Mouse (Mus musculus) heart, embryonic 13.5 days (tissue): Measurements from ENCODE around the gene Bpifa6. TPM values are rescaled to one million over a fixed set of nuclear protein-coding genes. Genes with fewer than 3 reads are reported as not detected.

ENCODE experiments used
- ATAC-seq: fragments of 200-750 bp; cut with Nextera tagmentation; 2 replicates; pipeline ENCODE4 v1.8.0; 2017; ENCODE audit warnings: moderate TSS enrichment; ENCODE audit not compliant: insufficient number of reproducible peaks, low FRiP score, low TSS enrichment; ENCODE audit errors: extremely low read depth
- H3K27ac ChIP-seq: fragments of 300-500 bp; sonication (generic); replicated peaks from 2 replicates; pipeline ENCODE4 v1.5.1; 2015; ENCODE audit warnings: moderate library complexity, mild to moderate bottlenecking, inconsistent platforms
- H3K27me3 ChIP-seq: fragments of 300-500 bp; sonication (generic); replicated peaks from 2 replicates; pipeline ENCODE4 v1.6.1; 2015; ENCODE audit warnings: mild to moderate bottlenecking, inconsistent platforms
- H3K36me3 ChIP-seq: fragments of 300-500 bp; sonication (generic); 2 replicates; pipeline ENCODE4 v1.6.1; 2015; ENCODE audit warnings: mild to moderate bottlenecking, inconsistent platforms
- H3K4me1 ChIP-seq: fragments of 300-500 bp; sonication (generic); 2 replicates; pipeline ENCODE4 v1.6.1; 2015; ENCODE audit warnings: inconsistent platforms
- H3K4me2 ChIP-seq: fragments of 300-500 bp; sonication (generic); 2 replicates; pipeline ENCODE4 v1.6.1; 2015; ENCODE audit warnings: inconsistent platforms, mild to moderate bottlenecking, moderate library complexity
- H3K4me3 ChIP-seq: fragments of 300-500 bp; sonication (generic); 2 replicates; pipeline ENCODE4 v1.5.1; 2015; ENCODE audit warnings: moderate library complexity, mild to moderate bottlenecking, inconsistent platforms
- H3K9ac ChIP-seq: fragments of 300-500 bp; sonication (generic); 2 replicates; pipeline ENCODE4 v1.6.1; 2015; ENCODE audit warnings: inconsistent platforms, mild to moderate bottlenecking, moderate library complexity
- H3K9me3 ChIP-seq: fragments of 300-500 bp; sonication (generic); 2 replicates; pipeline ENCODE4 v1.6.1; 2016; ENCODE audit warnings: inconsistent platforms
- WGBS: fragments of 180-500 bp; shearing (Covaris S2); methylation state at CpG from one replicate; pipeline ENCODE4 v1.1.7; 2015; ENCODE audit warnings: mixed read lengths; 5-methylcytosine and 5-hydroxymethylcytosine counted together
- polyA plus RNA-seq: library from polyadenylated mRNA; unstranded; fragments of >200 nt; fragmentation: Nextera tagmentation; extraction: Ambion mirVana; gene quantifications from 2 replicates; pipeline ENCODE4 v1.2.1, GENCODE M21; 2015

Bpifa6 gene
- polyA plus RNA-seq, 1 experiment from 2014 or later, result not detected

DNA sequence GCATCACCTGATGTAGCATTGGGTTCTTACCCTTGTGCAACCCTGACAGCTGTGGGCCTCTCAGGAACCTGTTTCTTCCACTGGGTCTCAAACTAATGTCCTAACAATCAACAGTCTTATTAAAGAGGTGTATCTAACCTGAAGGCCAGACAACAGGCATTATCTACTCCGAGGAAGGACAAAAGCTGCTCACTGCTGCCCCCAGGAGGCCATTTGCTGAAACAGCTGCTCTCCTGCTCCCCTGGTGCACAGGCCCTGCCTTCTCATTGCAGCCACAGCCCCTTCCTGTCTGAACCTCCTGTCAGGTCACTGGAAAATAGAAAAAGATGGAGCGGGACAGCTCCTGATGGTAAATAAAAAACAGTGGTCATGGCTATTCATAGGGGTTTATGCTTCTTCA, 64.2 kb downstream of the Bpifa6 start:
- H3K4me3 ChIP-seq, result no peak overlapping the region
- 60% methylated on average over 2 of the region's 2 CpGs for WGBS
- no peak overlapping the region for H3K27ac ChIP-seq
- H3K9ac ChIP-seq, result no peak overlapping the region
- H3K4me1 ChIP-seq, result no peaks in the 10 kb centered on the region
- H3K36me3 ChIP-seq, result no peaks in the 10 kb centered on the region
- H3K9me3 ChIP-seq, result no peaks in the 10 kb centered on the region
- H3K27me3 ChIP-seq, result no peaks in the 10 kb centered on the region
- no peak for ATAC-seq
- H3K4me2 ChIP-seq, result no peak overlapping the region

DNA sequence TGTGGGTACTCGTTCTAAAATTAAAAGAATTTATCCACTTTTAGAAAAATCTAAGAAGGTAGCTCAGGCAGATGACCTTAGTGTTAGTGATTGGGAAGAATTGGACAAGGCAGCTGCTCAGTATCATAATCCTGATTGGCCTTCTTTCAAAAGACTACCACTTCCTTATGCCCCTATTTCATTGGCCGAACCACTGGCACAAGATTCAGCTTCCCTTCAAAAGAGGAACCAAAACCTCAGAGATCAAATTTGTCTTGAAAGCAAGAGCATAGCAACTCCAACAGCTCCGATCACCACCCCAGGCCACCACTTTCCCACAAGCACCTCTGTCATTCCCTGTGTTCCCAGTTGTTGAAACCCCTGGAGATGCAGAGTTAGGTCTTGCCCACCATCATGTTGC, 70.0 kb downstream of the Bpifa6 start:
- no peak overlapping the region for H3K4me2 ChIP-seq
- H3K36me3 ChIP-seq, result no peaks in the 10 kb centered on the region
- H3K4me1 ChIP-seq, result no peaks in the 10 kb centered on the region
- H3K27ac ChIP-seq, result no peak overlapping the region
- no peaks in the 10 kb centered on the region for H3K27me3 ChIP-seq
- H3K4me3 ChIP-seq, result no peak overlapping the region
- no peak for ATAC-seq
- H3K9me3 ChIP-seq, result no peaks in the 10 kb centered on the region
- 70% methylated on average over 3 of the region's 3 CpGs for WGBS
- no peak overlapping the region for H3K9ac ChIP-seq

Other genes with a start within 250 kb of the Bpifa6 start
- 232 and 254 TPM in 2 replicates for gene Mapre1, start 233.7 kb upstream of the Bpifa6 start, polyA plus RNA-seq
- not detected in 2 replicates for gene Efcab8, start 195.0 kb upstream of the Bpifa6 start, polyA plus RNA-seq
- gene Sun5, start 103.9 kb upstream of the Bpifa6 start, polyA plus RNA-seq, result not detected in 2 replicates
- 0.11 TPM in 1 of 2 replicates, not detected in the other for gene Bpifb2, start 99.9 kb upstream of the Bpifa6 start, polyA plus RNA-seq
- gene Bpifb6, start 74.6 kb upstream of the Bpifa6 start, polyA plus RNA-seq, result not detected in 2 replicates
- not detected in 2 replicates for gene Bpifb3, start 56.7 kb upstream of the Bpifa6 start, polyA plus RNA-seq
- gene Bpifb4, start 36.7 kb upstream of the Bpifa6 start, polyA plus RNA-seq, result not detected in 2 replicates
- not detected in 2 replicates for gene Bpifa2, start 33.3 kb downstream of the Bpifa6 start, polyA plus RNA-seq
- gene Bpifa3, start 155.4 kb downstream of the Bpifa6 start, polyA plus RNA-seq, result not detected in 2 replicates
- not detected in 2 replicates for gene Bpifa1, start 167.9 kb downstream of the Bpifa6 start, polyA plus RNA-seq
- gene Bpifa5, start 187.7 kb downstream of the Bpifa6 start, polyA plus RNA-seq, result not detected in 2 replicates
- gene Bpifb1, start 215.9 kb downstream of the Bpifa6 start, polyA plus RNA-seq, result 0.31 and 0.50 TPM in 2 replicates
- gene Bpifb5, start 248.8 kb downstream of the Bpifa6 start, polyA plus RNA-seq, result 0.25 and 0.37 TPM in 2 replicates